Mouse (Mus musculus) small intestine, adult 2 months (tissue): ENCODE measurements around the gene Efna3.

Experiments used
- CTCF ChIP-seq: fragments of 200-500 bp; IDR thresholded peaks from 2 replicates; pipeline ENCODE4 v1.5.1; 2012; ENCODE audit warnings: low read depth, mild to moderate bottlenecking, control low read depth, inconsistent platforms, low read length, moderate library complexity, mixed read lengths; ENCODE audit not compliant: insufficient replicate concordance, insufficient read length; ENCODE audit errors: extremely low read depth
- POLR2A ChIP-seq: fragments of 200-500 bp; IDR thresholded peaks from 2 replicates; pipeline ENCODE4 v1.6.1; 2012; ENCODE audit warnings: low read depth, mild to moderate bottlenecking, control low read depth, inconsistent platforms, low read length, moderate library complexity

- TF ChIP-seq CTCF (no peak), POLR2A (no peak)
These were observed 3.1 kb upstream of the Efna3 start for GRCm38 (mm10) chr3:89325882-89326281.
